Mouse (Mus musculus) olfactory bulb, adult 2 months (tissue): ENCODE measurements around the gene Calu.

Experiments
- CTCF ChIP-seq: fragments of 200-500 bp; IDR thresholded peaks from 2 replicates; pipeline ENCODE4 v1.5.1; 2012; ENCODE audit warnings: low read depth, mild to moderate bottlenecking, low read length, moderate library complexity; ENCODE audit not compliant: insufficient read depth
- POLR2A ChIP-seq: fragments of 200-500 bp; IDR thresholded peaks from 2 replicates; pipeline ENCODE4 v1.6.1; 2012; ENCODE audit warnings: mild to moderate bottlenecking, low read depth, low read length, moderate library complexity; ENCODE audit not compliant: insufficient read depth

- TF ChIP-seq POLR2A (no peak), CTCF (no peak)
Observed at GRCm38 (mm10) chr6:29425118-29425517, 77.2 kb downstream of the Calu start.
